Mouse (Mus musculus) midbrain, embryonic 16.5 days (tissue): ENCODE measurements around the gene Klk1b1. TPM values are rescaled to one million over a fixed set of nuclear protein-coding genes. Genes with fewer than 3 reads are reported as not detected.
"Not testable (repeated sequence)": the region's sequence is repeated elsewhere in the genome, so short reads cannot be mapped to it uniquely, and the experiment has no call there.

Experiments used
- ATAC-seq: fragments of 200-750 bp; cut with Nextera tagmentation; 2 replicates; pipeline ENCODE4 v1.8.0; 2017; ENCODE audit warnings: moderate TSS enrichment
- H3K27ac ChIP-seq: fragments of 300-500 bp; sonication (generic); 2 replicates; pipeline ENCODE4 v1.5.1; 2014; ENCODE audit warnings: mild to moderate bottlenecking, low read length, mixed read lengths
- H3K27me3 ChIP-seq: fragments of 300-500 bp; sonication (generic); 2 replicates; pipeline ENCODE4 v1.6.1; 2014; ENCODE audit warnings: low read depth, low read length, mixed read lengths; ENCODE audit not compliant: control insufficient read depth, insufficient read depth
- H3K36me3 ChIP-seq: fragments of 300-500 bp; sonication (generic); 2 replicates; pipeline ENCODE4 v1.6.1; 2014; ENCODE audit warnings: mild to moderate bottlenecking, low read length, moderate library complexity, mixed read lengths; ENCODE audit not compliant: control insufficient read depth, insufficient read depth
- H3K4me1 ChIP-seq: fragments of 300-500 bp; sonication (generic); 2 replicates; pipeline ENCODE4 v1.6.1; 2014; ENCODE audit warnings: mild to moderate bottlenecking, low read length, mixed read lengths; ENCODE audit not compliant: control insufficient read depth, insufficient read depth
- H3K4me2 ChIP-seq: fragments of 300-500 bp; sonication (generic); 2 replicates; pipeline ENCODE4 v1.6.1; 2014; ENCODE audit warnings: mild to moderate bottlenecking, low read length, mixed read lengths
- H3K4me3 ChIP-seq: fragments of 300-500 bp; sonication (generic); 2 replicates; pipeline ENCODE4 v1.5.1; 2014; ENCODE audit warnings: low read depth, mild to moderate bottlenecking, low read length, moderate library complexity, mixed read lengths
- H3K9ac ChIP-seq: fragments of 300-500 bp; sonication (generic); 2 replicates; pipeline ENCODE4 v1.6.1; 2014; ENCODE audit warnings: low read depth, low read length, mixed read lengths
- H3K9me3 ChIP-seq: fragments of 300-500 bp; sonication (generic); replicated peaks from 2 replicates; pipeline ENCODE4 v1.6.1; 2014; ENCODE audit warnings: mild to moderate bottlenecking, low read length, mixed read lengths; ENCODE audit not compliant: control insufficient read depth, poor library complexity, severe bottlenecking
- WGBS: fragments of 180-500 bp; shearing (Covaris S2); extraction: QIAGEN DNeasy Blood & Tissue Kit; methylation state at CpG from one replicate; pipeline ENCODE4 v1.1.7; 2014; 5-methylcytosine and 5-hydroxymethylcytosine counted together
- polyA plus RNA-seq: library from polyadenylated mRNA; unstranded; fragments of >200 nt; fragmentation: Nextera tagmentation; extraction: Ambion mirVana; gene quantifications from 2 replicates; pipeline ENCODE4 v1.2.1, GENCODE M21; 2015

The Klk1b1 gene
- polyA plus RNA-seq, 1 experiment from 2014 or later: not detected

DNA sequence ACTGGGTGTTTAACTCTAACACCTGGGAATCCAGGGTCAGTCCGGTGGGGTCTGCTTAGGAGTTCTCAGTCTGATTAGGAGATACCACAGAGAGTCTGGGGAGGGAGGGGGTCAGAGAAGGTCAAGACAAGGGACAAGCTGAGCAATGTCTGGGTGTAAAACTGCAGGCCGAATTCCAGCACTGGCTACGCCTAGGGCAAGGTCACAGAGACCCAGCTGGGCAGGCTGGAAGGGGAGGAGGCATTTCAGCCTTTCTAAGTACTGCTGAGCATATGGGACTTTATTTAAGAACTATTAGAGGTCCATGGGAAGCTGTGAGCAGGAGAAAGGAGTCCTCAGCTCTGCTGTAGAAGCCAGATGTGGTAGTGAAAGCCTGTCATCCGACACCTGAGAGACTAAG, 34.2 kb upstream of the Klk1b1 start:
- Histone ChIP-seq H3K4me2 (no peak overlapping the region), H3K4me1 (no peaks in the 10 kb centered on the region), H3K36me3 (no peaks in the 10 kb centered on the region), H3K27me3 (no peaks in the 10 kb centered on the region), H3K9ac (no peak overlapping the region), H3K9me3 (no peaks in the 10 kb centered on the region), H3K27ac (no peak overlapping the region), H3K4me3 (no peak overlapping the region)
- ATAC-seq: no peak
- WGBS: 70% methylated on average over 4 of the region's 4 CpGs

DNA sequence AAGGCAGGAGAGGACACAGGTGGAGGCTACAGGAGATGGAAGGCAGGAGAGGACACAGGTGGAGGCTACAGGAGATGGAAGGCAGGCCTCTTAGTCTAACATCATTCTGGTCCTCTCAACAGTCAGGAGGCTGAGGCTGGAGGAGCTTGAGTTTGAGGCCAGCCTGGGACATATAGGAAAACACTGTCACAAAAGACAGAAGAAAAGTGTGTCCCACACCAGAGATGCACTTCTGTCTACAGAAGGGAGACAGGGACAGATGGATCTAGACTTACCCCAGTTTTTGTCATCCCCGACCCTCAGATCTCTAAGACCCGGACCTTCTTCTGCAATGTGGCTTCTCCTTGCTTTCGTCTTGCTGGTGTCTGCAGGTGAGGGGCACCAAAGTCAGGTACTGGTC, 33.1 kb upstream of the Klk1b1 start, which contains the start of gene Klk15:
Gene Klk15 (plus strand): TSS at position 301 of the 400 bp plus-strand sequence.
- WGBS: 88% methylated on average over 3 of the region's 3 CpGs
- no peak within 1 kb of the TSS for H3K27ac ChIP-seq
- no peak within 1 kb of the TSS for H3K9ac ChIP-seq
- H3K4me1 ChIP-seq: no peaks in the 10 kb centered on the region
- H3K36me3 ChIP-seq: no peaks in the 10 kb centered on the region
- H3K9me3 ChIP-seq: no peaks in the 10 kb centered on the region
- no peak within 1 kb of the TSS for H3K4me2 ChIP-seq
- H3K4me3 ChIP-seq: no peak within 1 kb of the TSS
- no peaks in the 10 kb centered on the region for H3K27me3 ChIP-seq
- no peak for ATAC-seq

DNA sequence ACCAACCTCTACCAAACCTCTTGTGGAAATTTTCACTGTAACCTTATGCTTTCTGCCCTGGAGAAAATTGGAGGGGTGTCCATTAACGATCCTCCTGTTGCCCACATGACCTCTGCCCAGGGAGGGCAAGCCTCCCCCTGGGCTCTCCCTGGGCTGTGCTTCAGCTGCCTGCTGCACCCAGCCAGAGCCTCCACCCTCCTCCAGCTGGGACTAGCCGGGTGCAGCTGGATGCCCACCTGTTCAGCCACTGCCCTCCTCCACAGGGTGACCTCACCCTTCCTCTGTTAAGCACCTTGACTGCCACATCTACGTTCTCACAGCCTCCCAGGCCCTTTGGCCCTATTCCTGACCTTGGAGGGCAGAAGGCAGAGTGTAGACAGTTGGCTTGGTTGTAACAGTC, 31.8 kb upstream of the Klk1b1 start:
- no peaks in the 10 kb centered on the region for H3K36me3 ChIP-seq
- no peaks in the 10 kb centered on the region for H3K4me1 ChIP-seq
- H3K4me2 ChIP-seq: no peak overlapping the region
- H3K9me3 ChIP-seq: no peaks in the 10 kb centered on the region
- ATAC-seq: no peak
- no peak overlapping the region for H3K27ac ChIP-seq
- no peak overlapping the region for H3K4me3 ChIP-seq
- H3K27me3 ChIP-seq: no peaks in the 10 kb centered on the region
- WGBS: 52% methylated on average over 3 of the region's 3 CpGs
- H3K9ac ChIP-seq: no peak overlapping the region

DNA sequence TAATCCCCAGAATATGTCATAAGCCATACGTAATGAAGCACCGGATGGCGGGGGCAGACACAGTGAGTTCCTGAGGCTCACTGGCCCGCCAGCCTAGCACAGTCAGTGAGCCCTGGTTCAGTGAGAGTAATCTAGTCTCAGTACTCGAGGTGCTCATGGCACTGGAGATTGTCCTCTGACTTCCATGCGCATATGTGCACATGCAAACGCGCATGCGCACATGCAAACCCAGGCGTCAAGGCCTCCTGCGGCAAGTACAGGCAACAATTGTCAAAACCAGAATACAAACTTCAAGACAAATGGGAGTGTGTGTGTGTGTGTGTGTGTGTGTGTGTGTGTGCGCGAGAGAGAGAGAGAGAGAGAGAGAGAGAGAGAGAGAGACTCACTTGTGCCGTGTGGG, 30.0 kb upstream of the Klk1b1 start:
- Histone ChIP-seq H3K27me3 (no peaks in the 10 kb centered on the region), H3K27ac (no peak overlapping the region), H3K4me1 (no peaks in the 10 kb centered on the region), H3K4me2 (no peak overlapping the region), H3K4me3 (no peak overlapping the region), H3K36me3 (no peaks in the 10 kb centered on the region), H3K9ac (no peak overlapping the region), H3K9me3 (no peaks in the 10 kb centered on the region)
- no peak for ATAC-seq
- 85% methylated on average over 14 of the region's 14 CpGs for WGBS

DNA sequence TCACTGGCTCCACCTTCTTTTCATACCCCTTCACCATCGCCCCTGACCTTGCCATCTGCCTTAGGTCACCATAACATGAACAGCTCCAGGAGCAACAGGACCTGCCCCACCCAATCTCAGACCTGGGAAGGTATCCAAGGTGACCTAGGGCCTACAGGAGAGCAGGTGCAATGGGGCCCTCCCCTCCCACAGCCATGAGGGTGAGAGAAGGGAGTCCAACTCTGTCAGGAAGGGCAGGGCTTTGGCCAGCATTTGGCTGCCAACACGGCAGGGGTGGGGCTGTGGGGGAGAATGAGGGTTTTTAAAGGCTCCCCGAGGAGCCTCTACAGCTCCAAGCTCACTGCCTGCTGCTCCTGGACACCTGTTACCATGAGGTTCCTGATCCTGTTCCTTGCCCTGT, 24.3 kb upstream of the Klk1b1 start:
- not testable (repeated sequence) for H3K9ac ChIP-seq, H3K27ac ChIP-seq, H3K4me1 ChIP-seq, H3K4me2 ChIP-seq, H3K27me3 ChIP-seq, H3K9me3 ChIP-seq, H3K4me3 ChIP-seq, H3K36me3 ChIP-seq, ATAC-seq
- WGBS: 69% methylated on average over 3 of the region's 3 CpGs

DNA sequence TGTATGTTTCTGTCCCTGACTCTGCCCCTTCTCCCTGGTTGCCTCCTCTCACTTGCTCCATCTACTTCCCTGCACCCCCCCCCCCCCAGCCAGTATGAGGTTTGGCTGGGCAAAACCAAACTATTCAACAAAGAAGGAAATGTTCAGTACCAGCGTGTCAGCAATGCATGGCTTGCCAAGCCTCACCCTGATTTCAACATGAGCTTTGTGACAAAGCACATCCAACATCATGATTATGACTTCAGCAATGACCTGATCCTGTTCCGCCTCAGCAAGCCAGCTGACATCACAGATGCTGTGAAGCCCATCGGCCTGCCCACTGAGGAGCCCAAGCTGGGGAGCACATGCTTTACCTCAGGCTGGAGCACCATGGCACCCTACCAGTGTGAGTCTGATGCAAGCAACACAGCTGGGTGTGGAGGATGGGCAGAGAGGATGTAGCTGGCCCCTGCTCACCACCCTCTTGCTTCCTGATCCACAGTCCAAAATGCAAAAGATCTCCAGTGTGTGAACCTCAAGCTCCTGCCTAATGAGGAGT, 21.8 kb upstream of the Klk1b1 start:
- Histone ChIP-seq H3K4me1 (no peaks in the 10 kb centered on the region), H3K9me3 (no peaks in the 10 kb centered on the region), H3K36me3 (no peaks in the 10 kb centered on the region), H3K27ac (no peak overlapping the region), H3K27me3 (no peaks in the 10 kb centered on the region), H3K9ac (no peak overlapping the region), H3K4me3 (no peak overlapping the region), H3K4me2 (no peak overlapping the region)
- no peak for ATAC-seq
- 85% methylated on average over 3 of the region's 3 CpGs for WGBS

DNA sequence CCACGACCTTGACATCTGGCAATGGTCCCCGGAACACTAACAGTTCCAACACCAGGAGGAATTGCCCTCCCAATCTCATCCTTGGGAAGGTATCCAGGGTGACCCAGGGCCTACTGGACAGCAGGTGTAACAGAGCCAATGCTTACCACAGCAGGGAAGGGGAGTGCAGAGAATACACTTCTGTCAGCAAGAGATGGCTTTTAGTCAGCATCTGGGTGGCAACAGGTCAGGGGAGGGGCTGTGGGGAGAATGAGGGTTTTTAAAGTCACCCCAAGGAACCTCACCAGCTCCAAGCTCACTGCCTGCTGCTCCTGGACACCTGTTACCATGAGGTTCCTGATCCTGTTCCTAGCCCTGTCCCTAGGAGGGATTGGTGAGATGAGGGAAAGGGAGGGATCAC, 16.2 kb upstream of the Klk1b1 start, which contains the start of gene Klk1b8:
Gene Klk1b8 (plus strand): TSS at position 301 of the 400 bp plus-strand sequence.
- no peak within 1 kb of the TSS for H3K27ac ChIP-seq
- no peaks in the 10 kb centered on the region for H3K36me3 ChIP-seq
- no peak within 1 kb of the TSS for H3K9ac ChIP-seq
- 85% methylated on average over 2 of the region's 2 CpGs for WGBS
- H3K4me1 ChIP-seq: no peaks in the 10 kb centered on the region
- no peaks in the 10 kb centered on the region for H3K27me3 ChIP-seq
- no peak within 1 kb of the TSS for H3K4me2 ChIP-seq
- H3K9me3 ChIP-seq: no peaks in the 10 kb centered on the region
- no peak within 1 kb of the TSS for H3K4me3 ChIP-seq
- no peak for ATAC-seq

DNA sequence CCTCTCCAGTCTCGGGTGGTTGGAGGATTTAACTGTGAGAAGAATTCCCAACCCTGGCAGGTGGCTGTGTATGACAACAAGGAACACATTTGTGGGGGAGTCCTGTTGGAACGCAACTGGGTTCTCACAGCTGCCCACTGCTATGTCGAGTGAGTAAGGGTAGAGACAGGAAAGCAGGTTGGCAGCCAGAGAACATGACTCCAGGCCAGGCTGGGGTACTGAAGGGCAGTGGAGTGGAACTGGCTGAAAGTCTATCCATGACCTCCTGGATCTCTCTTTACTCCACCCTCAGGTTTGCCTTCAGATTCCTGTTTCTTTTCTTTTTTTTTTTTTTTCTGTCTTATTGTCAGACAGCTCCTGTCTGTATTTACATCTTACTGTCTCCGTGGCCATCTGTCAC, 13.8 kb upstream of the Klk1b1 start:
- H3K27ac ChIP-seq: no peak overlapping the region
- H3K4me2 ChIP-seq: no peak overlapping the region
- no peaks in the 10 kb centered on the region for H3K4me1 ChIP-seq
- H3K4me3 ChIP-seq: no peak overlapping the region
- no peaks in the 10 kb centered on the region for H3K36me3 ChIP-seq
- no peak for ATAC-seq
- no peaks in the 10 kb centered on the region for H3K27me3 ChIP-seq
- H3K9me3 ChIP-seq: no peaks in the 10 kb centered on the region
- no peak overlapping the region for H3K9ac ChIP-seq
- WGBS: 61% methylated on average over 4 of the region's 4 CpGs

DNA sequence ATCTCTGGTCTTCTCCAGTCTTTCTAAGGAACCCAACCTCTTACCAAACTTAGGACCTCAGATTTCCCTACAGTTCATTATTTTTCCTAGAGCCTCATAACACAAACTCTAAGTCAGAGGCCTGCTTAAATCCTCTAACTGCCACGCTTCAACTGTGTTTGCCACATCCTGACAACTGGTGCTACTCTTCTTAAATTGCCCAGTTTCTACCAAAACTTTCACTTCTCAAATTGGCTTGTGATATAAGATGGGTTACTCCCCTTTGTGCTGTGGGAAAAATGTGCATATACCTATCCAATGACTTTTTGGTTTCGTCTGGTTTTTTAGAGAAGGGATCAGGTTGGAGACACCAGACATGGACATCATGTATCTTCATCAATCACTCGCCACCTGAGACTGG, 507 bp downstream of the Klk1b1 start:
- WGBS: 80% methylated on average over 3 of the region's 3 CpGs
- no peak for ATAC-seq
- no peaks in the 10 kb centered on the region for H3K9me3 ChIP-seq
- no peaks in the 10 kb centered on the region for H3K4me1 ChIP-seq
- H3K27ac ChIP-seq: no peak overlapping the region
- H3K36me3 ChIP-seq: no peaks in the 10 kb centered on the region
- no peaks in the 10 kb centered on the region for H3K27me3 ChIP-seq
- no peak overlapping the region for H3K9ac ChIP-seq
- H3K4me2 ChIP-seq: no peak overlapping the region
- H3K4me3 ChIP-seq: no peak overlapping the region
